Mouse (Mus musculus) ES-Bruce4 (cell line): ENCODE results near the gene Dnase2b. TPM values are rescaled to one million over a fixed set of nuclear protein-coding genes. Genes with fewer than 3 reads are reported as not detected.

Experiments used
- H3K27ac ChIP-seq: 2 replicates; pipeline ENCODE4 v1.5.1; 2012; ENCODE audit warnings: low read length, inconsistent platforms; ENCODE audit not compliant: insufficient read depth
- H3K27me3 ChIP-seq: 2 replicates; pipeline ENCODE4 v1.6.1; 2012; ENCODE audit warnings: mild to moderate bottlenecking, low read length, inconsistent platforms; ENCODE audit not compliant: control insufficient read depth, poor library complexity, insufficient read depth, severe bottlenecking
- H3K36me3 ChIP-seq: 2 replicates; pipeline ENCODE4 v1.6.1; 2012; ENCODE audit warnings: inconsistent platforms, mild to moderate bottlenecking, low read length, moderate library complexity; ENCODE audit not compliant: control insufficient read depth, poor library complexity, insufficient read depth, severe bottlenecking
- H3K4me1 ChIP-seq: one replicate; pipeline ENCODE4 v1.8.1; 2011; ENCODE audit warnings: low read length; ENCODE audit not compliant: control insufficient read depth, insufficient read depth
- H3K4me3 ChIP-seq: 2 replicates; pipeline ENCODE4 v1.5.1; 2011; ENCODE audit warnings: low read depth, mild to moderate bottlenecking, low read length
- H3K9ac ChIP-seq: 2 replicates; pipeline ENCODE4 v1.6.1; 2012; ENCODE audit warnings: low read depth, mild to moderate bottlenecking, inconsistent platforms; ENCODE audit not compliant: poor library complexity, severe bottlenecking
- H3K9me3 ChIP-seq: replicated peaks from 2 replicates; pipeline ENCODE4 v1.6.1; 2012; ENCODE audit warnings: mild to moderate bottlenecking, low read length, inconsistent platforms; ENCODE audit not compliant: control insufficient read depth, poor library complexity, insufficient read depth, severe bottlenecking
- CTCF ChIP-seq: IDR thresholded peaks from one replicate; pipeline ENCODE4 v1.8.1; 2011; ENCODE audit warnings: low read depth, low read length
- EP300 ChIP-seq: IDR thresholded peaks from 2 replicates; pipeline ENCODE4 v1.6.1; 2011; ENCODE audit warnings: low read depth, low read length; ENCODE audit not compliant: insufficient read depth
- POLR2A ChIP-seq: IDR thresholded peaks from one replicate; pipeline ENCODE4 v1.8.1; 2011; ENCODE audit warnings: low read length; ENCODE audit not compliant: insufficient read depth
- polyA plus RNA-seq: library from polyadenylated mRNA; stranded (reverse); fragments of >200 nt; gene quantifications from 2 replicates; pipeline ENCODE4 v1.2.4, GENCODE M21; 2011; ENCODE audit warnings: low read depth; ENCODE audit not compliant: missing spikeins, insufficient read depth, insufficient read length

Dnase2b gene
- polyA plus RNA-seq, 1 experiment, result not detected

- TF ChIP-seq EP300, result no peak
- TF ChIP-seq POLR2A, result no peak
- no peak for TF ChIP-seq CTCF
- Histone ChIP-seq H3K27ac (no peak overlapping the region), H3K9me3 (no peaks in the 10 kb centered on the region), H3K36me3 (no peaks in the 10 kb centered on the region), H3K9ac (no peak overlapping the region), H3K4me1 (no peaks in the 10 kb centered on the region), H3K4me3 (no peak overlapping the region), H3K27me3 (no peaks in the 10 kb centered on the region)
Observed at GRCm38 (mm10) chr3:146571341-146571740, 44.1 kb downstream of the Dnase2b start.

DNA sequence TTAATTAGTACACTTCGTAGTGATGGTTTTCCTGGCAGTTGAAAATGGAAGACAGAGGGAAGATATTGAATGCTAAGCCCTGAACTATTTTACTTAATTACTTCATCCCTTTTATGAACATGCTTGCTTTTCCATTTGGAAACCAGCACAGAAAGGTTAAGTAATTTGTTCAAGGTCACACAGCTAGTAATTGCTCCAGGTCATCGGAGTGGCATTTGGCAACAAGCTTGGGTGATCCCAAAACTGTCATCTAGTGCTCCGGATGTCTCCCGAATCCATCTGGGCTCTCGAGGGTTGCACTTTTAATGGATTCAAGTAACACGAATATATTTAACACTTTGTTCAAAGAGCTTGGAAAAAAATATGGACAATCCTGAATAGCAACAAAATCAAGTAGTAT lies 44.5 kb downstream of the Dnase2b start:
- H3K9ac ChIP-seq, result no peak overlapping the region
- no peak overlapping the region for H3K4me3 ChIP-seq
- no peaks in the 10 kb centered on the region for H3K9me3 ChIP-seq
- H3K27ac ChIP-seq, result no peak overlapping the region
- no peaks in the 10 kb centered on the region for H3K36me3 ChIP-seq
- TF ChIP-seq POLR2A (no peak), EP300 (no peak), CTCF (no peak)
- no peaks in the 10 kb centered on the region for H3K27me3 ChIP-seq
- no peaks in the 10 kb centered on the region for H3K4me1 ChIP-seq

DNA sequence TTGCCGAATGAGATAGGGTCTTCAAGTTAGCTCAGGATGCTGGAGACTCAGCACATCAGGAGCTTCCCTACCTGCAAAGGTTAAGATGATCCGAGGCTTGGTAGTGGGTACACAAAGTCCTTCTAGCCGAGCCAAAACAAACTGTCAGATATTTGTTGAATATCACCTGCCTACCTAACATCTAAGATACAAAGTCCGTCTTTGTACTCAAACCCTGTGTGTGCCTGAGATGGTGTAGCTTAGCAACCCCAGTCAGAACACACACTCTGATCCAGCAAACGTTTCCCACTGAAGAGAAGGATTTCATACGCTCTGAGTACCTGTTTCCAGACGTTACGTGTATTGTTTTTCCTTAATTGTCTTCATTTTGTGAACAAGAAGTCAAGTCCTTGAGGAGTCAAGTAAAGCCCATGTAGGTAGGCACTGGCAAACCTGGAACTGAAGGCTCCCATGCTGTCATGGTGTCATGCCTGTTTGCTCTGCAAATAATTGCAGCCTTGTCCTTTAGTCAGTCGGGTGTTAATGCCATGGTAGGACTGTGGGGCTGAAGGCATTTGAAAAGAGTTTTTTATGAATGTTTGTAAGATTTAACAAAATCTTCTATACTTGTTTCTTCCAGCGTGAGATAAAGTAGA lies 45.1 kb downstream of the Dnase2b start, which contains the start of gene Uox:
Gene Uox, plus strand, starts transcription at position 279 of the 635 bp plus-strand sequence.
- no peak within 1 kb of the TSS for H3K4me3 ChIP-seq
- H3K27ac ChIP-seq, result no peak within 1 kb of the TSS
- H3K36me3 ChIP-seq, result no peaks in the 10 kb centered on the region
- H3K27me3 ChIP-seq, result no peaks in the 10 kb centered on the region
- H3K9ac ChIP-seq, result no peak within 1 kb of the TSS
- TF ChIP-seq CTCF (no peak), POLR2A (no peak), EP300 (no peak)
- H3K4me1 ChIP-seq, result no peaks in the 10 kb centered on the region
- H3K9me3 ChIP-seq, result no peaks in the 10 kb centered on the region

DNA sequence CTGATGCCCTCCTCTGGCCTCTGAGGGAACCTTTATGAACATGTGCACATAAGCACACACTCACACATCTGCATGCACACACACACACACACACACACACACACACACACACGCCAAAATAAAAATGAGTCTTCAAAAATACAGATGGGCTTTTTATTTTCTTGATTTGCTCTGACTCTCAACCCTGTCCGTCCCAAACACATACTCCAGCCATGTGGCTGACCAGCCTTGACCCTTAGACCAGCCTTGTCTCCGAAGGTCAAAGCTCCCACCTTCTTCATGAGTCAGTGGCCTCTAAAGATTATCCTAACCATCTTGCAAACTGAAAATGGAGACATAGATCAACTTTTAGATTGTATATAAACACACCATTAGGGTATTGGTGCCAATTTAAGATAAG lies 45.8 kb downstream of the Dnase2b start:
- TF ChIP-seq CTCF, result no peak
- H3K9me3 ChIP-seq, result no peaks in the 10 kb centered on the region
- no peaks in the 10 kb centered on the region for H3K27me3 ChIP-seq
- no peaks in the 10 kb centered on the region for H3K36me3 ChIP-seq
- no peaks in the 10 kb centered on the region for H3K4me1 ChIP-seq
- no peak overlapping the region for H3K4me3 ChIP-seq
- H3K27ac ChIP-seq, result no peak overlapping the region
- no peak overlapping the region for H3K9ac ChIP-seq

DNA sequence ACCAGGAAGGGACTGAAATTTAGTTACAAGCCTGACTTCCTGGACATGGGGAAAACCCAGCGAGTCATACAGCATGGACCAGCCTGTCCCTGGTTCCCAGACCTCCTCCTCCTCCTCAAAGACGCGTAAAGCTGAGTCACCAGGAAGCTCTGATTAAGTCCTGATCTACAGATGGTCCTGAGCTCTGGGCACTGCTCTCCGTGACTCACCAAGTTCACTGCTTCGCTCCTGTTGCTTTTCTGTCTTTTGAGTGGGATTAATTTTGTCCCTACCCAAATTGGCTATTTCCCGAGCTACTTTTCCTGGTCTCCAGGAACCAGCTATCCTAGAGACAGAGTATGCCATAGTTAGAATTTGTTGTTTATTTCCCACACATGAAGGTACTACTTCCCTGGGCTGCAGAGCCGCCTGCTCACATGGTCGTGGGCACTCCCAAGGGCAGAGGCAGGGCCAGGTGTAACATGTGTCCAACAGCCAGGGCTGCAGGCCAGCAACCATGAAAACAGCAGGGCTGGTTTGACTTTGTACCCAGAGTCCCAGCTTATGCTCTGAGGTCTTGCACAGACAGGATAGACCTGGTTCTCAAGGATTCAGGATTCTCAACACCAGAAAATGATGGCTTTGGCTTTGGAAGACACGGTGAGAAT lies 47.4 kb downstream of the Dnase2b start:
- H3K27ac ChIP-seq, result no peak overlapping the region
- no peaks in the 10 kb centered on the region for H3K36me3 ChIP-seq
- no peak overlapping the region for H3K4me3 ChIP-seq
- H3K9me3 ChIP-seq, result no peaks in the 10 kb centered on the region
- H3K9ac ChIP-seq, result no peak overlapping the region
- no peaks in the 10 kb centered on the region for H3K27me3 ChIP-seq
- TF ChIP-seq CTCF (no peak), POLR2A (no peak), EP300 (no peak)
- no peaks in the 10 kb centered on the region for H3K4me1 ChIP-seq

GRCm38 (mm10) chr3:146567366-146567765 lies 48.0 kb downstream of the Dnase2b start:
- H3K9me3 ChIP-seq, result no peaks in the 10 kb centered on the region
- TF ChIP-seq EP300 (no peak), CTCF (no peak), POLR2A (no peak)
- no peak overlapping the region for H3K4me3 ChIP-seq
- no peak overlapping the region for H3K27ac ChIP-seq
- H3K27me3 ChIP-seq, result no peaks in the 10 kb centered on the region
- H3K4me1 ChIP-seq, result no peaks in the 10 kb centered on the region
- H3K36me3 ChIP-seq, result no peaks in the 10 kb centered on the region
- H3K9ac ChIP-seq, result no peak overlapping the region
